Mouse (Mus musculus) forebrain, embryonic 15.5 days (tissue): ENCODE results near the gene Flii. TPM values are rescaled to one million over a fixed set of nuclear protein-coding genes. Genes with fewer than 3 reads are reported as not detected.

ENCODE experiments used
- ATAC-seq: fragments of 200-750 bp; cut with Nextera tagmentation; replicated peaks from 2 replicates; pipeline ENCODE4 v1.8.0; 2017; ENCODE audit warnings: mild to moderate bottlenecking, moderate TSS enrichment, moderate library complexity
- H3K27ac ChIP-seq: fragments of 300-500 bp; sonication (generic); replicated peaks from 2 replicates; pipeline ENCODE4 v1.5.1; 2015; ENCODE audit warnings: mild to moderate bottlenecking, inconsistent platforms
- H3K27me3 ChIP-seq: fragments of 300-500 bp; sonication (generic); 2 replicates; pipeline ENCODE4 v1.6.1; 2015; ENCODE audit warnings: inconsistent platforms
- H3K36me3 ChIP-seq: fragments of 300-500 bp; sonication (generic); 2 replicates; pipeline ENCODE4 v1.6.1; 2015; ENCODE audit warnings: mild to moderate bottlenecking, inconsistent platforms
- H3K4me1 ChIP-seq: fragments of 300-500 bp; sonication (generic); 2 replicates; pipeline ENCODE4 v1.6.1; 2015; ENCODE audit warnings: inconsistent platforms
- H3K4me2 ChIP-seq: fragments of 300-500 bp; sonication (generic); replicated peaks from 2 replicates; pipeline ENCODE4 v1.6.1; 2015; ENCODE audit warnings: mild to moderate bottlenecking, inconsistent platforms
- H3K4me3 ChIP-seq: fragments of 300-500 bp; sonication (generic); 2 replicates; pipeline ENCODE4 v1.5.1; 2015; ENCODE audit warnings: mild to moderate bottlenecking, inconsistent platforms
- H3K9ac ChIP-seq: fragments of 300-500 bp; sonication (generic); replicated peaks from 2 replicates; pipeline ENCODE4 v1.6.1; 2015; ENCODE audit warnings: mild to moderate bottlenecking, inconsistent platforms
- H3K9me3 ChIP-seq: fragments of 300-500 bp; sonication (generic); 2 replicates; pipeline ENCODE4 v1.6.1; 2016; ENCODE audit warnings: inconsistent platforms
- WGBS: fragments of 180-500 bp; shearing (Covaris S2); methylation state at CpG from one replicate; pipeline ENCODE4 v1.1.7; 2015; ENCODE audit warnings: mixed read lengths; 5-methylcytosine and 5-hydroxymethylcytosine counted together
- polyA plus RNA-seq: library from polyadenylated mRNA; unstranded; fragments of >200 nt; fragmentation: Nextera tagmentation; extraction: Ambion mirVana; gene quantifications from 2 replicates; pipeline ENCODE4 v1.2.1, GENCODE M21; 2015

Gene Flii
- polyA plus RNA-seq, 1 experiment from 2014 or later: 73.0 TPM

DNA sequence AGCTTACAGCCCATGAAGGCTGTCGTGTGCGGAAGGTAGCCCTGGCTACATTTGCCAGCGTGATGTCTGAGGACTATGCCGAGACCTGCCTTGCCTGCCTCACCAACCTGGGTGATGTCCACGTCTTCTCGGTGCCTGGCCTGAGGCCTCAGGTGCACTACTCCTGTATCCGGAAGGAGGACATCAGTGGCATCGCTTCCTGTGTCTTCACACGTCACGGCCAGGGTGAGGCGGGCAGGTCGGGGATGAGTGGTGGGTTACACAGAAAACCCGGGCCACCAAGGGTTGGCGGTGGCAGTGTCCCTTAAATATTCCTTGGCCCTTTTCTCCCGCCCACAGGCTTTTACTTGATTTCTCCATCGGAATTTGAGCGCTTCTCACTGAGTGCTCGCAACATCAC lies 15.0 kb downstream of the Flii start:
- Histone ChIP-seq H3K27me3 (no peaks in the 10 kb centered on the region), H3K4me3 (no peak overlapping the region), H3K4me2 (no peak overlapping the region), H3K27ac (no peak overlapping the region), H3K36me3 (peaks cover 98% of the 10 kb centered on the region), H3K4me1 (no peaks in the 10 kb centered on the region), H3K9ac (no peak overlapping the region), H3K9me3 (no peaks in the 10 kb centered on the region)
- no peak for ATAC-seq
- 94% methylated on average over 18 of the region's 18 CpGs for WGBS

DNA sequence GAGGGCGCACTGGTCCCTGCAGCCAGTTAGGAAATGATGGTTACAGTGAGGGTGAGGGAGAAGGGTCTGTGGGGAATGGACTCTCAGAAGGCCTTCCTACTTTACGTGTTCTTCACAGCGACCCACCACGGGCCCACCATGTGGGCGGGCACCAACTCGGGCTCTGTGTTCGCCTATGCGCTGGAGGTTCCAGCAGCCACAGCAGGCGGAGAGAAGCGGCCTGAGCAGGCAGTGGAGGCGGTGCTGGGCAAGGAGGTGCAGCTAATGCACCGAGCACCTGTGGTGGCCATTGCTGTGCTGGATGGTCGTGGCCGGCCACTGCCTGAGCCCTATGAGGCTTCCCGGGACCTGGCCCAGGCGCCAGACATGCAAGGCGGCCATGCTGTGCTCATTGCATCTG lies 15.8 kb downstream of the Flii start:
- WGBS: 93% methylated on average over 17 of the region's 17 CpGs
- Histone ChIP-seq H3K9me3 (no peaks in the 10 kb centered on the region), H3K4me1 (no peaks in the 10 kb centered on the region), H3K4me2 (no peak overlapping the region), H3K27ac (no peak overlapping the region), H3K27me3 (no peaks in the 10 kb centered on the region), H3K36me3 (peaks cover 98% of the 10 kb centered on the region), H3K4me3 (no peak overlapping the region), H3K9ac (no peak overlapping the region)
- no peak for ATAC-seq

DNA sequence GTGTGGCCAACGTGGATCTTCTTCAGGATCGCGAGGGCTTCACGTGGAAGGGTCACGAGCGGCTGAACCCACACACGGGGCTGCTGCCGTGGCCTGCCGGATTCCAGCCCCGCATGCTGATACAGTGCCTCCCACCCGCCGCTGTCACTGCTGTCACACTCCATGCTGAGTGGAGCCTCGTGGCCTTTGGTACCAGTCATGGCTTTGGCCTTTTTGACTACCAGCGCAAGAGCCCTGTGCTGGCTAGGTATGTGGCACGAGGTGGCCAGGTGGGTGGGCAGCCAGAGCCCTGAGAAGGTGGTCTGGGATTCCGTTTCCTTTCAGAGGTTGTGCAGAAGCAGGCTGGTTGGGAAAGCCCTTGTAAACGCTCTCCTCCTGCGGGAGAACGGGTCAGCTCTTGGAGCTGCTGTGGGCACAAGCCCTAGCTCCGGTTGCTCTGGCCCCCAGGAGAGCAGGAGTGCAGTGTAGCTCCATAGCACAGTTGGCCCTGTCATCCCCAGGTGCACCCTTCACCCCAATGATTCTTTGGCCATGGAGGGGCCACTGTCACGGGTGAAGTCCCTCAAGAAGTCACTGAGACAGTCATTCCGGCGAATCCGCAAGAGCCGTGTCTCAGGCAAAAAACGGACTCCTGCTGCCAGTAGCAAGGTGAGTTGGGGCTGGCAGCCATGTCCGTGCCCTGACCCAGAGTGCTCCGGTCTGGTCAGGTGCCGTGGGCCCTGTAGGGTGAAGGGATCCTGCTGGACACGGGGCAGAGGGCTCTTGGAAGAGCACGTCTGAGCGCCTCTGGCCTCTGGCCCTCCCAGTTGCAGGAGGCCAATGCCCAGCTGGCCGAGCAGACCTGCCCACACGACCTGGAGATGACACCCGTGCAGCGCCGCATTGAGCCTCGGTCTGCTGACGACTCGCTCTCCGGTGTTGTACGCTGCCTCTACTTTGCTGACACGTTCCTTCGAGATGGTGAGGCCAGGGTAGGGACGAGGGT lies 17.3 kb downstream of the Flii start:
- Histone ChIP-seq H3K36me3 (peaks cover 93% of the 10 kb centered on the region), H3K9me3 (no peaks in the 10 kb centered on the region), H3K27me3 (no peaks in the 10 kb centered on the region), H3K4me1 (no peaks in the 10 kb centered on the region), H3K27ac (no peak overlapping the region), H3K9ac (no peak overlapping the region), H3K4me3 (no peak overlapping the region), H3K4me2 (no peak overlapping the region)
- ATAC-seq: no peak
- 93% methylated on average over 45 of the region's 45 CpGs for WGBS

DNA sequence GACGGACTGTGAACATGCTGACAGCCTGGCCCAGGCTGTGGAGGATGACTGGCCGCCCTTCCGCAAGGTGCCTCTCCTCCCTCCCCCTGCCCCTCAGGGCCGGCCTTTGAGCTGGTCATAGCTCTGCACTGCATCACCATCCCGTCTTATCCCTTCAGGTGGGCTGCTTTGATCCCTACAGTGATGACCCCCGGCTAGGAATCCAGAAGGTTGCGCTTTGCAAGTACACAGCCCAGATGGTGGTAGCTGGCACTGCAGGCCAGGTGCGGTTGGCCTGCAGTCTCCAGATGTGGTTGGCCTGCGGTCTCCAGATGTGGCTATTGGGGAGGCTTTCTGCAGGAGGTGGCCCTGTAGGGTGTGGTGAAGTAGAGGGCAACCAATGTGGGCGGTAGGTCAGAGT lies 18.4 kb downstream of the Flii start:
- H3K9me3 ChIP-seq: no peaks in the 10 kb centered on the region
- 93% methylated on average over 10 of the region's 10 CpGs for WGBS
- ATAC-seq: no peak

DNA sequence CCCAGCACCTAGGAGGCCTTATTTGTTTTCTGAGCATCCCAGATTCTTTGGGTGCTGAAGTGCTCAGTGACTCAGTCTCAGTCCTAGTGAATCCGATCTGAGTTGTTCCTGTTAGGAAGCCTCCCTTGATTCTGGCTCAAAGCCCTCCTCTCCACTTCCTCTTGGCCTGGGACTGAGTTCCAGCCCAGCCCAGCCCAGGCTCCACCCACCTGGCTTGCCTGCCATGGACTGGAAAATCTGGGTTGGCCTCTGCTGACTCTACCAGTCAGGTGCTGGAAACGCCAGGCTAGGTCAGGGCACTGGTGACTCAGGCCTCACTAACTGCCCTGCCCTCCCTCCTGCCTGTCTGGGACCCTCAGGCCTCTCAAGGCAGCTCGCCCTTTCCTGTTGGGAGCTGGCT lies 19.4 kb downstream of the Flii start:
- Histone ChIP-seq H3K27me3 (no peaks in the 10 kb centered on the region), H3K36me3 (peaks cover 80% of the 10 kb centered on the region), H3K9me3 (no peaks in the 10 kb centered on the region), H3K4me1 (peaks cover 9% of the 10 kb centered on the region), H3K4me3 (no peak overlapping the region), H3K4me2 (no peak overlapping the region), H3K27ac (no peak overlapping the region), H3K9ac (no peak overlapping the region)
- 85% methylated on average over 3 of the region's 3 CpGs for WGBS
- ATAC-seq: no peak

More for the DNA sequence above, 18.4 kb downstream of the Flii start:
- Histone ChIP-seq H3K4me1 (no peaks in the 10 kb centered on the region; the same call in 1 of the 2 replicates), H3K27ac (no peak overlapping the region), H3K36me3 (peaks cover 89% of the 10 kb centered on the region), H3K4me2 (no peak overlapping the region), H3K27me3 (no peaks in the 10 kb centered on the region), H3K4me3 (no peak overlapping the region), H3K9ac (no peak overlapping the region)

DNA sequence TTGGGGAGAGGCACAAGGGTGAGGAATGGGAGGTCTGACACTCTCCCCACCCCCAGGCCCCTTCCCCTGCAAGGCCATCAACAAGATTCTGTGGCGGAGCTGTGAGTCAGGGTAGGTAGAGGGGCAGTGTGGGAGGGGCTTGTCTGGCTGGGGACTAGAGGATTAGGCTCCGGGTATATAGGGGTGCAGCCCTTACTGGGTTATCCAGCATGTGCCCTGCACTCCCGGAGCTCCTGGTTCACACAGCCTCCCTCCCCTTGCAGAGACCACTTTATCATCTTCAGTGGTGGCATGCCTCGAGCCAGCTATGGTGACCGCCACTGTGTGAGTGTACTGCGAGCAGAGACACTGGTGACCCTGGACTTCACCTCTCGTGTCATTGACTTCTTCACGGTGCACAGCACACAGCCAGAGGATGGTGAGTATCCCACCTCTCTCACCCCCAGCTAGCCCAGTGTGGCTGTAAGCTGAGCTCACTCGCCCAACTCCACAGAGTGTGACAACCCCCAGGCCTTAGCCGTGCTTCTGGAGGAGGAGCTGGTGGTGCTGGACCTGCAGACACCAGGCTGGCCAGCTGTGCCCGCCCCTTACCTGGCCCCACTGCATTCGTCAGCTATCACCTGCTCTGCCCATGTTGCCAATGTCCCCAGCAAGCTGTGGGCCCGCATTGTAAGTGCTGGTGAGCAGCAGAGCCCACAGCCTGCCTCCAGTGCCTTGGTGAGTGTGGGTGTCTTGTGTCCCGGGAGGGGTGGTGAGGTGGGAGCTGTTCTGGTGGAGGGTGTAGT lies 20.2 kb downstream of the Flii start:
- Histone ChIP-seq H3K4me3 (no peak overlapping the region), H3K4me2 (no peak overlapping the region), H3K4me1 (peaks cover 17% of the 10 kb centered on the region), H3K36me3 (peaks cover 72% of the 10 kb centered on the region), H3K27ac (no peak overlapping the region), H3K27me3 (no peaks in the 10 kb centered on the region), H3K9ac (no peak overlapping the region), H3K9me3 (no peaks in the 10 kb centered on the region)
- 86% methylated on average over 14 of the region's 14 CpGs for WGBS
- no peak for ATAC-seq

DNA sequence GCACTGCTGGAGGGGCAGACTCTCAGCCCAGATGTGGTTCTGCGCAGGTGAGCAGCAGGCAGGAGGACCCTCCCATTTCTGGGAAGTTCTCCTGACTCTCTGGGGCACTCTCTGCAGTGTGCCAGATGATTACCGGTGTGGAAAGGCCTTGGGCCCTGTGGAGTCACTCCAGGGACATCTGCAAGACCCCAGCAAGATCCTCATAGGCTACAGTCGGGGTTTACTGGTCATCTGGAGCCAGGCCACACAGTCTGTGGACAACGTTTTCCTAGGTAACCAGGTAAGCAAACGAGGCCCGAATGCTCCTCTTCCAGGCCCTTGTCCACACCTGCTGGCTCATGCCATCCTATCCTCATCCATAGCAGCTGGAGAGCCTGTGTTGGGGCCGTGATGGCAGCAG lies 21.0 kb downstream of the Flii start:
- Histone ChIP-seq H3K4me2 (no peak overlapping the region), H3K36me3 (peaks cover 64% of the 10 kb centered on the region), H3K4me3 (no peak overlapping the region), H3K4me1 (peaks cover 25% of the 10 kb centered on the region), H3K9ac (no peak overlapping the region), H3K27ac (no peak overlapping the region), H3K27me3 (no peaks in the 10 kb centered on the region), H3K9me3 (no peaks in the 10 kb centered on the region)
- no peak for ATAC-seq
- 91% methylated on average over 7 of the region's 7 CpGs for WGBS

DNA sequence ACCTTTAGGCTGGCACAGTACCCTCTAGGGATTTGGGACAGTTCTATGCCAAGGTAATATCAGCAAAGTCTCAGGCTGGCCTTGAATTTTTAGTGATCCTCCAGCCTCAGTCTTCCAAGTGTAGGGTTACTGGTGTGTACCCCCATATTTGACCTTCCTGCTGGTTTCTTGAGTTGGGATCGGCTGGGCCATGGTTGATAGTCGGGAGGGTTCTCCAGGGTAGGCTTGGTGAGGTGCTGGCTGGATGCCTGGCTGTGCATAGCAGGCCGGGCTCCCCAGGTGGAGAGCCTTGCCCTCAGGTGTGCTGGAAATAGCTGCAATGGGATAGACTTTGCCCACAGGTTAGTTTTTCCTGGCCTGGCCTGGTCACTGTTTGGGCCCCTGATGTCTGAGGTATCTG lies 21.8 kb downstream of the Flii start:
- Histone ChIP-seq H3K4me3 (no peak overlapping the region), H3K27me3 (no peaks in the 10 kb centered on the region), H3K9me3 (no peaks in the 10 kb centered on the region), H3K27ac (no peak overlapping the region), H3K36me3 (peaks cover 56% of the 10 kb centered on the region), H3K4me1 (peaks cover 33% of the 10 kb centered on the region), H3K9ac (no peak overlapping the region), H3K4me2 (no peak overlapping the region)
- ATAC-seq: no peak
- WGBS: 89% methylated on average over 3 of the region's 3 CpGs

DNA sequence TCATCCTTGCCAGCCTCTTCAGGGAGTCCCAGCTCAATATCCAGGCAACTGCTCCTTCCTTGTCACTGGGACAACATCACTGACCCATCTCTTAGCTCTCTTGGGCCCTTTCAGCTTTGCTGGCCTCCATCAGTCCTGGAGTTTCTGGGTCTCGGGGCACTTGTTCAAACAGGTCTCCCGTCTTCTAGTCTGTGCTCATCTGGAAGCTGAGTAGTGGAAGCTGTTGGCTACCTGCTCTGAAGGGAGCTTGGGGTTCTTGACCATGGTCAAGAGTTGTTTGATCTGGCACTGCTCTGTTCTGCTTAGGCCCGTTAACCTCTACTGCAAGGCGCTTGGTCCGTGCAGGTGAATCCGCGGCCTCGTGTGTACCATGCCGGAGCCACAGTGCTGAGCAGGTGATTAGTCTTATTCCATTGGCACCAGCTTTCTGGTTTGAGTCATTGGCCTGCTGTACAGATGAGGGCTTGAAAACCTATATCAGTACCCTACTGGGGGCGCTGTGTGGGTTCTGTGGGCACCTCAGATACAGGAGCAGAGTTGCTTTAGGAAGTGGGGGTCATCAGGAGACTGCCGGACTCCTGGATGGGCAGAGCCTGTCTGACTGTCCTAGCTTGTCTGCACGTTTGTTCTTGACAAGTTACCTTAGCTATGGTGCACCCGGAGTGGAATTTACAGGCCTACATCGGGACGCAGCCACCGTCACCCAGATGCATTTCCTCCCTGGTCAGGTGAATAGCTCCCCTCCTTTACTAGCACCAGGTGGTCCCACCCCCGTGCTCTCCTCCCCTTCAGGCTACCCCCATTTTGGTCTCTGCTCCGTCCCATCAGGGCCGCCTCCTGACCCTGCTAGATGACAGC lies 22.8 kb downstream of the Flii start:
- no peak for ATAC-seq
- H3K4me1 ChIP-seq: peaks cover 34% of the 10 kb centered on the region
- peaks cover 47% of the 10 kb centered on the region for H3K36me3 ChIP-seq

DNA sequence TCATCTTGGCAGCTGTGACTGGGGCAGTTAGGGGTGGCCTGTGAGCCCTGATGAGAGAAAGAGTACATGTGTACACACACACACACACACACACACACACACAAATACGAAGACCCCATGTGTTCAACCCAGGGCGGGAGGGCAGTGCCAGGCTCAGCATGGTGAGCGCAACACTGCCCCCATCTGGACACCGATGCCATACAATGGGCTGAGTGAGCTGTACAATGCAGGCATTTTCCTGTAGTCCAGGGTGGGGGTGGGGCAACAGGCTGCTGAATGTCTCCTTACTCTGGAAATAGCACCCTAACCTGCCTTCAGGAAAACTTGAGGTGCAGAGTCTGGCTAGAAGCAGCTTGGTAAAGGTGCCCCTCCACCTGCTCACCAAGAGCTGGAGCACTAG lies 23.9 kb downstream of the Flii start:
- Histone ChIP-seq H3K27me3 (no peaks in the 10 kb centered on the region), H3K9ac (no peak overlapping the region), H3K4me1 (peaks cover 42% of the 10 kb centered on the region), H3K27ac (no peak overlapping the region), H3K9me3 (no peaks in the 10 kb centered on the region), H3K36me3 (peaks cover 36% of the 10 kb centered on the region), H3K4me2 (no peak overlapping the region), H3K4me3 (0 out of 2 replicates have a peak overlapping the region, but pooled peaks have one; percentile 1)
- WGBS: 18% methylated on average over 4 of the region's 4 CpGs
- no peak for ATAC-seq

More for the DNA sequence above, 22.8 kb downstream of the Flii start:
- WGBS: 95% methylated on average over 19 of the region's 19 CpGs
- no peaks in the 10 kb centered on the region for H3K9me3 ChIP-seq
- no peak overlapping the region for H3K4me2 ChIP-seq
- H3K27me3 ChIP-seq: no peaks in the 10 kb centered on the region
- no peak overlapping the region for H3K4me3 ChIP-seq
- H3K27ac ChIP-seq: no peak overlapping the region
- H3K9ac ChIP-seq: no peak overlapping the region

DNA sequence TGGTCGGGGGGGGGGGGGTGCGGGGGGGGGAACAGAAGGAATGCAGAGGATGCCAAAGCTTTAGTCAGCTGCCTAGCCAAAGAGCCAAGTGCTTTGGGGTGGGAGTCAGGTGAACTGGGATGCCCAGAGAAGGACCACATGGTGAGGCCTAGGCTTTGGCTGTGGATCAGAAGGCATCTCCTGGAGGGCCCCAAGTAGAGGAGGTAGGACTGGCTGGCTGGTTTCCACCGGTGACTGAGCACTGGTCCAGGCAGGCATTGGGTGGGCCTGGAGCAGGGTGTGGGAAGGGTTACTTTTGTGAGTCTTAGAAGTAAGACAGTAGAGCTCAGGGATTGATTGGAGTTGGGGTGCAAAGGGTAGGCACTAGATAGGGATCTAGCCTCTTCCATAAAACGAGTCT lies 25.5 kb downstream of the Flii start:
- H3K4me3 ChIP-seq: no peak overlapping the region
- H3K27me3 ChIP-seq: no peaks in the 10 kb centered on the region
- no peaks in the 10 kb centered on the region for H3K9me3 ChIP-seq
- H3K4me2 ChIP-seq: peak overlapping the region; percentile 22; the same call in 1 of the 2 replicates
- no peak for ATAC-seq
- no peak overlapping the region for H3K9ac ChIP-seq
- H3K27ac ChIP-seq: no peak overlapping the region
- peaks cover 42% of the 10 kb centered on the region for H3K4me1 ChIP-seq
- peaks cover 20% of the 10 kb centered on the region for H3K36me3 ChIP-seq
- WGBS: 79% methylated on average over 3 of the region's 4 CpGs
